Mouse (Mus musculus) frontal cortex, postnatal 25 days (tissue): ENCODE results near the gene Tcf7l2.

Experiments used
- DNase-seq, 2 experiments: peaks; one replicate each; pipeline ENCODE4 v3.0.0; 2022; ENCODE audit warnings: low spot score in 2 of 2

Tcf7l2 gene

GRCm38 (mm10) chr19:55741439-55741928, at the start of gene Tcf7l2:
TSS of gene Tcf7l2 (plus strand) at chr19:55741820.
- DNase-seq, result peak; percentile 40 to 45

GRCm38 (mm10) chr19:55694651-55695050, 47.0 kb upstream of the Tcf7l2 start:
- DNase-seq, result no peak

- DNase-seq, result no peak
These were observed 46.2 kb upstream of the Tcf7l2 start for GRCm38 (mm10) chr19:55695418-55695817.

- no peak for DNase-seq
These were observed 42.7 kb upstream of the Tcf7l2 start for GRCm38 (mm10) chr19:55698892-55699291.

GRCm38 (mm10) chr19:55700214-55700568, 41.4 kb upstream of the Tcf7l2 start:
- no peak for DNase-seq

- DNase-seq, result no peak
These were observed 40.9 kb upstream of the Tcf7l2 start for GRCm38 (mm10) chr19:55700569-55701282.

GRCm38 (mm10) chr19:55701283-55701633, 40.4 kb upstream of the Tcf7l2 start:
- DNase-seq, result no peak

GRCm38 (mm10) chr19:55702081-55702480, 39.5 kb upstream of the Tcf7l2 start:
- no peak for DNase-seq

GRCm38 (mm10) chr19:55702716-55703115, 38.9 kb upstream of the Tcf7l2 start:
- DNase-seq, result no peak

GRCm38 (mm10) chr19:55704071-55704470, 37.5 kb upstream of the Tcf7l2 start:
- DNase-seq, result no peak

- no peak for DNase-seq
These were observed 35.3 kb upstream of the Tcf7l2 start for GRCm38 (mm10) chr19:55706300-55706699.

- DNase-seq, result no peak
These were observed 34.8 kb upstream of the Tcf7l2 start for GRCm38 (mm10) chr19:55706806-55707205.

- DNase-seq, result no peak
These were observed 33.5 kb upstream of the Tcf7l2 start for GRCm38 (mm10) chr19:55708031-55708554.

GRCm38 (mm10) chr19:55710841-55711240, 30.8 kb upstream of the Tcf7l2 start:
- DNase-seq, result no peak

- no peak for DNase-seq
These were observed 29.9 kb upstream of the Tcf7l2 start for GRCm38 (mm10) chr19:55711701-55712100.

GRCm38 (mm10) chr19:55712678-55713077, 28.9 kb upstream of the Tcf7l2 start:
- DNase-seq, result no peak

- DNase-seq, result no peak
These were observed 27.6 kb upstream of the Tcf7l2 start for GRCm38 (mm10) chr19:55714015-55714414.

GRCm38 (mm10) chr19:55714665-55715064, 27.0 kb upstream of the Tcf7l2 start:
- no peak for DNase-seq

- DNase-seq, result no peak
These were observed 22.5 kb upstream of the Tcf7l2 start for GRCm38 (mm10) chr19:55719083-55719482.

- DNase-seq, result no peak
These were observed 21.9 kb upstream of the Tcf7l2 start for GRCm38 (mm10) chr19:55719524-55720408.

GRCm38 (mm10) chr19:55720409-55721092, 21.1 kb upstream of the Tcf7l2 start:
- no peak for DNase-seq

- no peak for DNase-seq
These were observed 19.2 kb upstream of the Tcf7l2 start for GRCm38 (mm10) chr19:55722376-55722775.
